ENCODE assay signal across 8 mouse cellular contexts in the genomic region with DNA sequence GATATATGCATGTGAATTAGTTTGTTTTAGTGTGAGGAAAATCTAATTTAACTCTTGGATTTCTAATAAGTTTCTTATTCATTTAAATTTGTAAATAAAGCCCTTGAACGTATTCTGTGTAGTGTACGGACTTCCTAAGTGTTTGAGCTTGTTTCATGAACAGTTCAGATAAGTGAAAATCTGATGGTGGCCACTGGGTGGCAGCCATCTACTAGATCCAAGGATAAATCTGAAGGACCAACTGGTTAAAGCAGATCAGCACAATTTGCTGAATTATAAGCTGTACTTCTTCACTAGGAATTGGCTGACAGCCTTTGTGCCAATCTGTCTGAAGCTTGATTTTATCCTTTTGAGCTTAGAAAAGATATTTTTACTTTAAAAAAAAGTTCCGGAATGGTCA.
A peak's percentile ranks its signal among the peaks of the same experiment; 100 is the strongest.
DNase-seq lines count a peak whose midpoint lies in the region; ATAC-seq and TF ChIP-seq lines count a peak whose summit lies in the region.

No protein-coding gene starts in this region.

- peak; percentile 68 for TF ChIP-seq CTCF in liver, postnatal 0 days (IDR thresholded peaks at IDR 0.05; ENCODE audit: low read depth)

- no peak overlapping the region for H3K27ac ChIP-seq in intestine, embryonic 14.5 days (ENCODE audit: low read depth)
- H3K27ac ChIP-seq in intestine, embryonic 16.5 days (ENCODE audit: low read length): no peak overlapping the region
- H3K27ac ChIP-seq in liver, postnatal 0 days (ENCODE audit: low read depth): no peak overlapping the region

- peak; percentile 63 for DNase-seq in intestine, embryonic 14.5 days (ENCODE audit: low spot score)
- DNase-seq in T-cell, adult 2 months (ENCODE audit: low spot score): peak; percentile 12
- peak; percentile 62 to 80 for DNase-seq in cerebellum, postnatal 25 days
- peak; percentile 39 to 74 for DNase-seq in frontal cortex, postnatal 14 days (ENCODE audit: low spot score in 2 of 2)
- peak; percentile 58 to 79 for DNase-seq in kidney, postnatal 25 days
- DNase-seq in liver, postnatal 0 days: peak; percentile 51
- DNase-seq in right cerebral cortex, postnatal 10 days (ENCODE audit: low spot score in 2 of 2): peak; percentile 83 to 85

- H3K27me3 ChIP-seq in intestine, embryonic 14.5 days (replicated peaks; ENCODE audit: control insufficient read depth, insufficient read depth, low read length): no peaks in the 10 kb centered on the region
- no peaks in the 10 kb centered on the region for H3K27me3 ChIP-seq in intestine, embryonic 16.5 days (replicated peaks; ENCODE audit: control insufficient read depth, insufficient read depth, low read length)
- no peaks in the 10 kb centered on the region for H3K27me3 ChIP-seq in liver, postnatal 0 days (ENCODE audit: insufficient read depth, low read length)

- no peaks in the 10 kb centered on the region for H3K36me3 ChIP-seq in intestine, embryonic 14.5 days (ENCODE audit: control insufficient read depth, insufficient read depth, low read length)
- no peaks in the 10 kb centered on the region for H3K36me3 ChIP-seq in intestine, embryonic 16.5 days (ENCODE audit: control insufficient read depth, insufficient read depth, low read length)
- no peaks in the 10 kb centered on the region for H3K36me3 ChIP-seq in liver, postnatal 0 days (replicated peaks; ENCODE audit: insufficient read depth, low read length)

- H3K4me2 ChIP-seq in intestine, embryonic 14.5 days (ENCODE audit: low read length): no peak overlapping the region
- H3K4me2 ChIP-seq in intestine, embryonic 16.5 days (ENCODE audit: low read depth, low read length): no peak overlapping the region
- no peak overlapping the region for H3K4me2 ChIP-seq in liver, postnatal 0 days (ENCODE audit: low read depth, low read length)

- ATAC-seq in intestine, embryonic 14.5 days (replicated peaks; ENCODE audit: low FRiP score, low TSS enrichment, low read depth): no peak
- no peak for ATAC-seq in intestine, embryonic 16.5 days
- no peak for ATAC-seq in liver, postnatal 0 days

- no peaks in the 10 kb centered on the region for H3K4me1 ChIP-seq in intestine, embryonic 14.5 days (replicated peaks; ENCODE audit: control insufficient read depth, insufficient read depth, low read length)
- H3K4me1 ChIP-seq in intestine, embryonic 16.5 days (ENCODE audit: control insufficient read depth, insufficient read depth, low read length): no peaks in the 10 kb centered on the region
- H3K4me1 ChIP-seq in liver, postnatal 0 days (ENCODE audit: insufficient read depth): no peaks in the 10 kb centered on the region

- TF ChIP-seq EP300 in liver, postnatal 0 days (IDR thresholded peaks at IDR 0.05; ENCODE audit: low read depth): no peak

- 57% methylated on average over 3 of the region's 3 CpGs for WGBS in intestine, embryonic 14.5 days
- WGBS in intestine, embryonic 16.5 days: 52% methylated on average over 3 of the region's 3 CpGs
- 55% methylated on average over 3 of the region's 3 CpGs for WGBS in liver, postnatal 0 days (ENCODE audit: insufficient replicate concordance)

- no peak overlapping the region for H3K9ac ChIP-seq in intestine, embryonic 14.5 days (ENCODE audit: low read length)
- no peak overlapping the region for H3K9ac ChIP-seq in intestine, embryonic 16.5 days (ENCODE audit: low read depth, low read length)
- H3K9ac ChIP-seq in liver, postnatal 0 days (replicated peaks): no peak overlapping the region

- H3K4me3 ChIP-seq in intestine, embryonic 14.5 days (ENCODE audit: low read depth, low read length): no peak overlapping the region
- no peak overlapping the region for H3K4me3 ChIP-seq in intestine, embryonic 16.5 days (ENCODE audit: low read length)
- no peak overlapping the region for H3K4me3 ChIP-seq in liver, postnatal 0 days (ENCODE audit: low read depth, low read length)

- H3K9me3 ChIP-seq in intestine, embryonic 14.5 days (ENCODE audit: control insufficient read depth, low read length): no peaks in the 10 kb centered on the region
- no peaks in the 10 kb centered on the region for H3K9me3 ChIP-seq in intestine, embryonic 16.5 days (ENCODE audit: control insufficient read depth, low read length)
- H3K9me3 ChIP-seq in liver, postnatal 0 days (ENCODE audit: low read length): no peaks in the 10 kb centered on the region

Comparison
In these comparisons a context has a peak if more than half of its experiments do, and no peak if none do; other contexts are left out.
1. DNase-seq: peak in every context shown above with its lines; median percentile 84 in right cerebral cortex, postnatal 10 days; 71 in cerebellum, postnatal 25 days; 68 in kidney, postnatal 25 days; 63 in intestine, embryonic 14.5 days; 56 in frontal cortex, postnatal 14 days; 51 in liver, postnatal 0 days; 12 in T-cell, adult 2 months.